Mouse (Mus musculus) activated CD4-positive, CD25-positive, alpha-beta regulatory T cell (primary cell): ENCODE data around the gene Olfr686. TPM values are rescaled to one million over a fixed set of nuclear protein-coding genes. Genes with fewer than 3 reads are reported as not detected.

ENCODE experiments used
- polyA plus RNA-seq, 2 experiments: library from polyadenylated mRNA; unstranded; fragments of 100-300 nt; shearing (Covaris generic); gene quantifications; one replicate each; pipeline ENCODE4 v1.2.1; 2017

Olfr686 gene
- not detected for polyA plus RNA-seq

GRCm38 (mm10) chr7:105207385-105207784 lies at the start of gene Olfr686:
Gene Olfr686, minus strand, starts transcription at chr7:105207485.

GRCm38 (mm10) chr7:105185912-105186311 lies 21.4 kb downstream of the Olfr686 start, which contains the start of gene Olfr685:
Gene Olfr685, minus strand, starts transcription at chr7:105186012.

GRCm38 (mm10) chr7:105163553-105163952 lies 43.7 kb downstream of the Olfr686 start, which contains the start of gene Olfr684:
Gene Olfr684, minus strand, starts transcription at chr7:105163653.

Other genes starting within 250 kb of the Olfr686 start
- under 1 TPM in 1 of 2 experiments, not detected in 1; 0.16 TPM for gene Olfr670, start 244.9 kb downstream of the Olfr686 start, polyA plus RNA-seq
- not detected for gene Olfr671, start 228.4 kb downstream of the Olfr686 start, polyA plus RNA-seq
- under 1 TPM in 1 of 2 experiments, not detected in 1; 0.25 TPM for gene Olfr672, start 205.5 kb downstream of the Olfr686 start, polyA plus RNA-seq
- gene Olfr675, start 179.0 kb downstream of the Olfr686 start, polyA plus RNA-seq = under 1 TPM in 1 of 2 experiments, not detected in 1; 0.11 TPM
- not detected for gene Olfr676, start 174.8 kb downstream of the Olfr686 start, polyA plus RNA-seq
- not detected for gene Olfr677, start 156.1 kb downstream of the Olfr686 start, polyA plus RNA-seq
- gene Olfr678, start 143.0 kb downstream of the Olfr686 start, polyA plus RNA-seq = not detected
- gene Olfr679, start 126.3 kb downstream of the Olfr686 start, polyA plus RNA-seq = not detected
- not detected for gene Olfr680-ps1, start 114.7 kb downstream of the Olfr686 start, polyA plus RNA-seq
- under 1 TPM in 1 of 2 experiments, not detected in 1; 0.05 TPM for gene Olfr681, start 90.6 kb downstream of the Olfr686 start, polyA plus RNA-seq
- gene Olfr683, start 60.5 kb downstream of the Olfr686 start, polyA plus RNA-seq = not detected
- gene Olfr684, start 43.8 kb downstream of the Olfr686 start, polyA plus RNA-seq = not detected
- gene Olfr685, start 21.5 kb downstream of the Olfr686 start, polyA plus RNA-seq = not detected
- gene Olfr688, start 80.6 kb upstream of the Olfr686 start, polyA plus RNA-seq = not detected
- gene Olfr689, start 103.7 kb upstream of the Olfr686 start, polyA plus RNA-seq = under 1 TPM in 1 of 2 experiments, not detected in 1; 0.02 TPM
- gene Olfr690, start 126.6 kb upstream of the Olfr686 start, polyA plus RNA-seq = under 1 TPM in 1 of 2 experiments, not detected in 1; 0.09 TPM
- not detected for gene Olfr691, start 134.8 kb upstream of the Olfr686 start, polyA plus RNA-seq
- gene Olfr692, start 160.7 kb upstream of the Olfr686 start, polyA plus RNA-seq = not detected
- gene Gm5901, start 167.6 kb upstream of the Olfr686 start, polyA plus RNA-seq = not detected
- gene Fam160a2, start 192.6 kb upstream of the Olfr686 start, polyA plus RNA-seq = 10 to 100 TPM; 18.2 to 23.4 TPM
- gene Cnga4, start 197.1 kb upstream of the Olfr686 start, polyA plus RNA-seq = not detected
- not detected for gene Cckbr, start 218.2 kb upstream of the Olfr686 start, polyA plus RNA-seq